Mouse (Mus musculus) lung, embryonic 15.5 days (tissue): Measurements from ENCODE around the gene Tlx3. TPM values are rescaled to one million over a fixed set of nuclear protein-coding genes. Genes with fewer than 3 reads are reported as not detected.

ENCODE experiments used
- ATAC-seq: fragments of 200-750 bp; cut with Nextera tagmentation; 2 replicates; pipeline ENCODE4 v1.8.0; 2017; ENCODE audit warnings: moderate number of reproducible peaks, borderline replicate concordance; ENCODE audit not compliant: low FRiP score, low TSS enrichment; ENCODE audit errors: extremely low read depth
- H3K27ac ChIP-seq: fragments of 300-500 bp; sonication (generic); 2 replicates; pipeline ENCODE4 v1.5.1; 2015; ENCODE audit warnings: moderate library complexity, mild to moderate bottlenecking, inconsistent platforms
- H3K27me3 ChIP-seq: fragments of 300-500 bp; sonication (generic); 2 replicates; pipeline ENCODE4 v1.6.1; 2015; ENCODE audit warnings: inconsistent platforms
- H3K36me3 ChIP-seq: fragments of 300-500 bp; sonication (generic); 2 replicates; pipeline ENCODE4 v1.6.1; 2015; ENCODE audit warnings: inconsistent platforms
- H3K4me1 ChIP-seq: fragments of 300-500 bp; sonication (generic); 2 replicates; pipeline ENCODE4 v1.6.1; 2015; ENCODE audit warnings: inconsistent platforms
- H3K4me2 ChIP-seq: fragments of 300-500 bp; sonication (generic); 2 replicates; pipeline ENCODE4 v1.6.1; 2015; ENCODE audit warnings: inconsistent platforms, mild to moderate bottlenecking, moderate library complexity
- H3K4me3 ChIP-seq: fragments of 300-500 bp; sonication (generic); 2 replicates; pipeline ENCODE4 v1.5.1; 2015; ENCODE audit warnings: mild to moderate bottlenecking, inconsistent platforms
- H3K9ac ChIP-seq: fragments of 300-500 bp; sonication (generic); 2 replicates; pipeline ENCODE4 v1.6.1; 2015; ENCODE audit warnings: inconsistent platforms
- H3K9me3 ChIP-seq: fragments of 300-500 bp; sonication (generic); 2 replicates; pipeline ENCODE4 v1.6.1; 2016; ENCODE audit warnings: inconsistent platforms
- WGBS: fragments of 180-500 bp; shearing (Covaris S2); methylation state at CpG from one replicate; pipeline ENCODE4 v1.1.7; 2015; 5-methylcytosine and 5-hydroxymethylcytosine counted together
- polyA plus RNA-seq: library from polyadenylated mRNA; unstranded; fragments of >200 nt; fragmentation: Nextera tagmentation; extraction: Ambion mirVana; gene quantifications from 2 replicates; pipeline ENCODE4 v1.2.1, GENCODE M21; 2015

Tlx3 gene
- 0.10 TPM in 1 of 2 replicates, not detected in the other for polyA plus RNA-seq

DNA sequence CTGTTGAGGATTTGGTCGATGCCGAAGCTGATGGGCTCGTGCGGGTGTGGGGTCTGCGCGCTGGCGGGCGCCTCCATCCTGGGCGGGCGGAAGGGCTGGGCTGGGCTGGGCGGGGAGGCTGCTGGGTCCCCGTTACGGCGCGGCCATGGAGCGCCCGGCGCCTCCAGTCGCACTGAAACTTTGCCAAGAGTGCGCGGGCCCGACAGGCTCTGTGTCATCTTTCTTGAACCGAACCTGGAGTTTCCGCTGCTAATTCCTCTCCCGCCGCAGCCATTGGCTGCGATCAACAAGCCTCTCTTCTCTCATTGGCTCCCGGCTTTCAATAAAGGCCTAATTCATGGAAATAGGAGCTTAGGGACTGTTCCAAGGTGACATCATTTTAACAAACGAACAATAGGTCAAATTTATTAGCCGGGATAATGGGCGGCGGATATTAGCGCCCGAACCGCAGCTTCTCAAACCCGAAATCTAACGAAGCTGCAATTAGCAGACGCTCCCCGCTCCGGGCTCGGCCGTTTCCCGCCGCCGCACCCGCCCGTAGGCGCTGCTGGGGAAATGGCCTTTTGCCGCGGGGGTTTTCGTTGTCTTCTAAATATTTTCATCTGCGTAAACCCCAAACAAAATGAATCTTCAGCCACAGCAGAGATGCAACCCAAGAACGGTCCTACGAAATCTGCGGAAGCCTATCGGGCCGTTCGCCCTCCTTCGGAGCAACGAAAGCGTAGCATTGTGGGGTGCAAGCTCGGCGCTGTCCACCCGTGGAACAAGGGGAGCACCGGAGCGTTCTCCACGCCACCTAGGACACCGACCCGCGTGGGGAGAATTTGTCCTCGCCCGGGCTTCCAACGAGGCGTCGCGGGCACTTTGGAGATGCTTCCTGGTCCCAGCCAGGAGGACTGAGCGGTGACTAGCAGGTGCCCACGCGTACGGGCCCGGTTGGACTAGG is at the start of gene Tlx3:
Gene Tlx3 (minus strand): TSS at position 207 of the 946 bp plus-strand sequence.
- Histone ChIP-seq H3K27me3 (peaks cover 99% of the 10 kb centered on the region), H3K9me3 (no peaks in the 10 kb centered on the region), H3K4me2 (peak within 1 kb of the TSS; percentile 47), H3K9ac (no peak within 1 kb of the TSS), H3K27ac (no peak within 1 kb of the TSS), H3K4me1 (peaks cover 37% of the 10 kb centered on the region), H3K36me3 (no peaks in the 10 kb centered on the region), H3K4me3 (peak within 1 kb of the TSS; percentile 23)
- WGBS, result under 1% methylated on average over 81 of the region's 81 CpGs
- ATAC-seq, result no peak

- Histone ChIP-seq H3K27me3 (no peaks in the 10 kb centered on the region), H3K27ac (no peak overlapping the region), H3K4me2 (no peak overlapping the region), H3K9me3 (no peaks in the 10 kb centered on the region), H3K36me3 (no peaks in the 10 kb centered on the region), H3K4me1 (no peaks in the 10 kb centered on the region), H3K9ac (no peak overlapping the region), H3K4me3 (no peak overlapping the region)
- no peak for ATAC-seq
- WGBS, result 69% methylated on average over 3 of the region's 3 CpGs
Measured at GRCm38 (mm10) chr11:33240295-33240694, 36.9 kb upstream of the Tlx3 start.

DNA sequence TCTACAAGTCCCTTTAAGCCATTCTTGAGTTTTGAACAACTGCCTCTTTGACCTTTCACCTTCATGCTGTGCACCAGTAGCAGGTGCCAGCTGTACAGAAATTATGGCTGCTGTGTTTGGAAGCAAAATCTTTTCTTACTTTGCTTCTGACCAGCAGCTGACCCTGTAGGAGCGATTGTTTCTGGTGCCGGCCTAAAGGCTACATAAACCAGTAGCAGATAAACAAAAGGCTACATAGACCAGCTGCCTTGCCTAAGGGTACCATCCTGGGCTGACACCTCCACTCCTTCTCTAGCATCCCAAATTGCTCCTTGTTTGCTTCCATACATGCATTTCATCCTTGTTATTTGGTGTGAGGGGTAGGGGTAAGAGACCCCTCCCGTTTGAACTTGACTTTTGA is 30.7 kb upstream of the Tlx3 start:
- no peak overlapping the region for H3K4me2 ChIP-seq
- no peak overlapping the region for H3K4me3 ChIP-seq
- no peaks in the 10 kb centered on the region for H3K9me3 ChIP-seq
- H3K4me1 ChIP-seq, result no peaks in the 10 kb centered on the region
- no peak overlapping the region for H3K27ac ChIP-seq
- no peaks in the 10 kb centered on the region for H3K27me3 ChIP-seq
- H3K36me3 ChIP-seq, result no peaks in the 10 kb centered on the region
- ATAC-seq, result no peak
- no peak overlapping the region for H3K9ac ChIP-seq
- WGBS, result 48% methylated on average over 3 of the region's 3 CpGs

DNA sequence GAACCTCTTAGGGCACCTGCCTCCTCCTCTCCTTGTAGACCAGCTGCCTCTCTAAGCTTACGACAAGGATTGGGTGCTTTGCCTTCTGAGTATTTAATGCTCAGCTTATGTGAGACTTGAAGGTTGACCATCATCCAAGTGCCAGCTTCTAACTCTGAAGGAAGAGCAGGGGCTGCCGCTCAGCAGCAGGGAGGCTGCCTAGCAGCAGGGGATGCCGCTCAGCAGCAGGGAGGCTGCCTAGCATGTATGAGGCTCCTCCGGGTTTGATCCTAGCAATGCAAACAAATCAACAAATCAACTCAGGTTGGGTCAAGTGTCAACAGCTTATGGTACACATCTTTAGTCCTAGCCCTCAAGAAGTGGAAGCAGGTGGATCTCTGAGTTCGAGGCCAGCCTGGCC is 28.7 kb upstream of the Tlx3 start:
- Histone ChIP-seq H3K4me3 (no peak overlapping the region), H3K36me3 (no peaks in the 10 kb centered on the region), H3K9me3 (no peaks in the 10 kb centered on the region), H3K27ac (no peak overlapping the region), H3K27me3 (no peaks in the 10 kb centered on the region), H3K4me2 (no peak overlapping the region), H3K9ac (no peak overlapping the region), H3K4me1 (no peaks in the 10 kb centered on the region)
- ATAC-seq, result no peak
- WGBS, result 62% methylated on average over 5 of the region's 5 CpGs

- H3K27ac ChIP-seq, result no peak overlapping the region
- no peak overlapping the region for H3K4me2 ChIP-seq
- no peak overlapping the region for H3K9ac ChIP-seq
- no peaks in the 10 kb centered on the region for H3K27me3 ChIP-seq
- H3K9me3 ChIP-seq, result no peaks in the 10 kb centered on the region
- 87% methylated on average over 2 of the region's 2 CpGs for WGBS
- no peaks in the 10 kb centered on the region for H3K36me3 ChIP-seq
- ATAC-seq, result no peak
- no peak overlapping the region for H3K4me3 ChIP-seq
- no peaks in the 10 kb centered on the region for H3K4me1 ChIP-seq
Measured at GRCm38 (mm10) chr11:33228186-33228585, 24.8 kb upstream of the Tlx3 start.

DNA sequence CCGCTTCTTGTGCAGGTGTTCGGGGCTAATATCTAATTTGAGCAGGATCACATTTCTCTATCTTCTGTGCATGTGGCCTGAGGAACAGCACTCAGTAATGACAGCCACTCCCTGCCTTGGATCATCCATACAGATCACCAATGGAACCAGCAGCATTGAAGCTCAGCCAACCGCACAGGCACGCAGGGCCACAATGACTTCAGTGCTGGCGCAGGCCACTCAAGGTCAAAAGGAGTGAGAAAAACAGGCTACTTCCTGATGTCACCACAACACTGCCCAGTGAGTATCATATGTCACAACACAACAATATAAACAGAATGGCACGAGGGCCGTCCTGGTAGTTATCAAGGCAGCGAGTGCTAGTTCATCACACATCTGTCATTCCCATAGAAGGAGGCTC is 23.1 kb upstream of the Tlx3 start:
- WGBS, result 60% methylated on average over 8 of the region's 8 CpGs
- no peaks in the 10 kb centered on the region for H3K27me3 ChIP-seq
- H3K36me3 ChIP-seq, result no peaks in the 10 kb centered on the region
- H3K4me2 ChIP-seq, result no peak overlapping the region
- no peak overlapping the region for H3K27ac ChIP-seq
- no peak overlapping the region for H3K4me3 ChIP-seq
- no peak for ATAC-seq
- H3K9ac ChIP-seq, result no peak overlapping the region
- peaks cover 11% of the 10 kb centered on the region; the same call in 1 of the 2 replicates for H3K4me1 ChIP-seq
- no peaks in the 10 kb centered on the region for H3K9me3 ChIP-seq

DNA sequence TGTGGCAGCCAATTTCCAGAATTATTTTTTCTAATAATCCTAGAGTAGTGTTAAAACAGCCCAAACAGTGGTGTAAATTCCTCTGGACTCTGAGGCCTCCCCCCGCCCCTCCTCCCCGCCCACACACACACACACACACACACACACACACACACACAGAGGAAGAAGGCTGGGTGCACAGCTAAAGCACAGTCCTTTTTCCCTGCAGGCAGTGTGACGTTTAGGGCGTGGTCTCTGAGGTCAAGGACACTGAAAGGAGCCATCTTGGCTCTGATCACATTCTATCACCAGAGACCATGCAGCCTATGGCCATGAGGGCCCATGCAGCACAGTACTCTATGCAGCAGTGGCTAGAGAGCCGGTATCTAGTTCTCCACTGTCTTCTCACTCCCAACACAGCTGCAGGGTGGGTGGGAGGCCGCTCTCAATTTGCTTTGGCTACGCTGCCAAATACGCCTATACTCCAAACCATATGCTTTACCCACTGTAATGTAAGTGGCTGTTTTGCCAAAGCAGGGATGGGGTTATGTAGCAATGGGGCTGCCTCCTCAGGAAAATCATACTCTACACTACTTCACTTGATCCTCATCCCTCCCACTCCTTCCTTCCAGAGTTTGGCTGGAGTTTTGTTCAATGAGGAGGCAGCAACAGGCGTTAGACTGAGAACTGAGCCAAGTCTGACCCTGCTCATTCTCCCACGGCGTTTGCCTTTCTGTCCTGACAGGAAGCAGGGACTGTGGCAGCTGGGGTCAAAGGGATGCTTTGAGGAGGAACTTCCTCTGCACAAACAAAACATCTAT is 18.4 kb upstream of the Tlx3 start:
- Histone ChIP-seq H3K4me2 (no peak overlapping the region), H3K4me3 (no peak overlapping the region), H3K27ac (peak overlapping the region; percentile 50), H3K4me1 (peaks cover 19% of the 10 kb centered on the region; the same call in 1 of the 2 replicates), H3K27me3 (no peaks in the 10 kb centered on the region), H3K36me3 (no peaks in the 10 kb centered on the region), H3K9ac (no peak overlapping the region), H3K9me3 (no peaks in the 10 kb centered on the region)
- peak; percentile 50 for ATAC-seq
- WGBS, result 45% methylated on average over 11 of the region's 11 CpGs

DNA sequence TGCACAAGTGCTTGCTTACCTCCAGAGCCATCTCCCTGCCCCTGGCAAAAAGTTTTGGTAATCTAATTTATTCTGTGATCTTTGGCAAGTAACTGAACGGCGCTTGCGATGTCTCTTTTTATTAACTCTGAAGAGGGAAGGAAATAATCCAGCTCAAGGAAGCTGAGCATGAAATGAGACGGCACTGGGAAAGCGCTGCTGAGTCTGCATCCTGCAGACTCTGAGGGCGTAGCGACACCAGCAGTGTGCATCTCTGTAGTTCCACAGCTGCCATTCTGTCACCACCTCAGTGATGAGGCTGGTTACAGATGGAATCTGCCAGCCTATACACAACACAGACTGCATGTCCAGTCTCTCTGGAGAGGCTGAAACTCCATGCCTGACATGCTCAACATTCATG is 17.4 kb upstream of the Tlx3 start:
- 75% methylated on average over 7 of the region's 7 CpGs for WGBS
- Histone ChIP-seq H3K4me3 (no peak overlapping the region), H3K4me1 (peaks cover 19% of the 10 kb centered on the region; the same call in 1 of the 2 replicates), H3K4me2 (no peak overlapping the region), H3K9ac (no peak overlapping the region), H3K36me3 (no peaks in the 10 kb centered on the region), H3K27me3 (no peaks in the 10 kb centered on the region), H3K27ac (no peak overlapping the region), H3K9me3 (no peaks in the 10 kb centered on the region)
- ATAC-seq, result no peak

DNA sequence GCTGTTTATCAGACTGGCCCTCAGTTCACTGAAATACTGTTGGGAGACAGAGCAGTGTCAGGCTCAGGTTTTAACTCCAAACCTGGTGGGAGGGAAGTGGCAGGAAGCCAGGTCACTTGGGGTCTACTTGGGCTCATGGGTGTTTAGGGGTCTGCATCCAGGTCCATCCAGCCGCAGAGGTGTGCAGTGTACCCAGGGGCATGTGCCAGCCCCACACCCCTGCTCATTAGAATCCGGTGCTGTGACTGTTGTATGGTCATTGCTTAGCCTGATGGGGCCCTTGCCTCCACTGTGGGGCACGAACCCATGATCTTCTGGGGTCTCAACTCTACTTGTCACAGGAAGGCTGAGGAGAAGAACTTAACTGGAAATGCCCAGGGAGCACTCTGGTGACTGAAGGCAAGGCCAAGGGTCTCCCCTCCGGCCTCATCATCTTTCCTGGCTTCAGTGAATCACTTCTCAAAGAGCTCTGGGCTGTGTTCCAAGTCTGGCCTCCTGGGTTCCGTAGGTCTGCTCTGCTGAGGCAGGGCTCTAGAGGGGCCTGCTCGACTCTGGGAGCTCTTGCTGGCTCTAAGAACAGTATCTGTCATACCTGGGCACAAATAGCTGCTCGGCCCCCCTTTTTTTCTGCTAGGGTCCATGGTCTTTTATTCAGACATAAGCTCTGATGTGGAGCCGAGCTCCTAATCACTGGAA is 14.1 kb upstream of the Tlx3 start:
- 51% methylated on average over 8 of the region's 8 CpGs for WGBS
- Histone ChIP-seq H3K27ac (no peak overlapping the region), H3K36me3 (no peaks in the 10 kb centered on the region), H3K4me1 (peaks cover 18% of the 10 kb centered on the region; the same call in 1 of the 2 replicates), H3K4me3 (no peak overlapping the region), H3K9ac (no peak overlapping the region), H3K27me3 (no peaks in the 10 kb centered on the region), H3K4me2 (no peak overlapping the region), H3K9me3 (no peaks in the 10 kb centered on the region)
- ATAC-seq, result no peak

DNA sequence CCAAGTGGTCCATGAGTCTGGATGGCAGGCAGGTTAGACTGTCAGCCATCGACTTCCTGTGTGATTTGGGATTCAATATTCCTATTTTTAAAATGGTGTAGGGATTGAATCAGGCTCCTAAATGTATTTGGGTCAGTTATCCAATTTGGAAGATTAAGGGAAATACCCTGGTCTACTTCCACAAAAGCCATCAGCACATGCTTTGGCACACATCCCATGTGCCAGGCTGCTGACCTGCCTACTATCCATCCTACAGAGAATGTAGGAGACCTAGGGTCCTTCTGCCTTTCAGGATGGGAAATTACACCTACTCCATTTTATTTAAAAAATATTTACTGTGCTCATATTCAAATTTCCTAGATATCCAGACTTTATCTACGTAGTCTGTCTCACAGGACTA is 4.0 kb upstream of the Tlx3 start:
- Histone ChIP-seq H3K36me3 (no peaks in the 10 kb centered on the region), H3K4me3 (no peak overlapping the region), H3K27ac (no peak overlapping the region), H3K4me1 (peaks cover 14% of the 10 kb centered on the region), H3K27me3 (peaks cover 63% of the 10 kb centered on the region), H3K9me3 (no peaks in the 10 kb centered on the region), H3K9ac (no peak overlapping the region), H3K4me2 (no peak overlapping the region)
- WGBS, result 74% methylated on average over 2 of the region's 2 CpGs
- no peak for ATAC-seq

DNA sequence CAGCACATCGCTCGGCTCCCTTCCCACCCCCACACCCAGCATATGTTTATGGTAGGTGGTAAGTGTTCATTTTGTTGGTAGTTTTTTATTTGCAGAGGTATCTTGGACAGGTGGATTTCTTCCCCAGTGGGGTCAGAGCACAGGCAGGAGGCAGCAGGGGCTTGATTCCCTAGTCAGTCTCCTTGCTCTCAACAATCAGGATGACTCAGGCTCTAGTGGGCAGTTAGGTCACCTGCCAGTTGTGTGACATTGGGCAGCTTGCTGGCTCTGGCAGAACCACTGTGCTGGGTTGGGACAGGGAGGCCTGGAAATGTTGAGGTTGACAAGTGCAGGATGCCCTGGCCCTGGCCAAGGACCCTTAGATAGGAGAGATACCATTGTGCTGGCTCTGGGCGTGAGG is 1.6 kb upstream of the Tlx3 start:
- Histone ChIP-seq H3K27ac (no peak overlapping the region), H3K36me3 (no peaks in the 10 kb centered on the region), H3K4me3 (no peak overlapping the region), H3K27me3 (peaks cover 88% of the 10 kb centered on the region), H3K9me3 (no peaks in the 10 kb centered on the region), H3K4me1 (peaks cover 33% of the 10 kb centered on the region), H3K9ac (no peak overlapping the region), H3K4me2 (no peak overlapping the region)
- WGBS, result 10% methylated on average over 3 of the region's 3 CpGs
- no peak for ATAC-seq
